Mouse (Mus musculus) activated CD4-positive, CD25-positive, alpha-beta regulatory T cell, adult 4 months (primary cell): ENCODE results near the gene Rsc1a1. TPM values are rescaled to one million over a fixed set of nuclear protein-coding genes. Genes with fewer than 3 reads are reported as not detected.
A peak's percentile ranks its signal among the peaks of the same experiment; 100 is the strongest.

Source experiments
- ATAC-seq: one replicate; pipeline ENCODE4 v1.8.0; 2017
- polyA plus RNA-seq, 2 experiments: library from polyadenylated mRNA; unstranded; fragments of 100-300 nt; shearing (Covaris generic); gene quantifications; one replicate each; pipeline ENCODE4 v1.2.1; 2017

Rsc1a1 gene
- polyA plus RNA-seq, result not detected

DNA sequence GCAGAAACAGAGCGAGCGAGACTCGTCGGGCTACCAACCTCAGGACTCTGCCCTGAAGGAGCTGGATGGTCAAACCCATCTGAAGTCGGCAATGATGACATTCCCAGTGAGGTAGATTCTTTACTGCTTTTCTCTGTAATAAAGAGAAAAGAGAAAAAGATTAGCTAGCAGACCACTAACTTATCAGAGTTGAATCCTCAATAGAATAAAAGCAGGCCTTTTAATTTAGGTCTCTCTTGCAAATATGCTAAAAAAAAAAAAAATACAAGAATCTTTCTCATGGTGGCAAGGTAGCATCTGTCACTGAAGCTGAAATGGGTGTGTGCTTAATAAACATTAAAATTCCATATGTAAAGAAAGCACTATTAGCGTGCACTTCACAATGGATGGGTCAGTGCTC lies at the start of gene Rsc1a1:
Gene Rsc1a1 (minus strand): TSS at position 101 of the 400 bp plus-strand sequence.
- no peak for ATAC-seq

DNA sequence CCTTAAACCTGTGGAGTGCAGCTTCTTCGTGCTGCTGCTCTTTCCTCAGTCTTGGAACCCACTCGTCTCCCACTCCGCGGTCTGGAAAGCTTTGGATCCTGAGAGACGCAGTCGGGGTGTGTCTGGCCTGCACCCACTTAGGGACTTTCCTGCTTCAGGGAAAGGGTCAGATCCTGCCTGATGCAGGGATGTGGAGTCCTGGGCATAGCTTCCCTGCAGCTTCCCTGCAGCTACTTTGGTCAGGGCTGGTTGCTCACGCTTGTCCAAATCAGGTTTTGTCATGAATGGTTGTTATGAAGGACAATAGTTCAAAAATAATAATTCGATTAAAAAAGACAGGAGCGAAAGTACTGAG lies 49.8 kb upstream of the Rsc1a1 start:
- peak; percentile 3 for ATAC-seq

DNA sequence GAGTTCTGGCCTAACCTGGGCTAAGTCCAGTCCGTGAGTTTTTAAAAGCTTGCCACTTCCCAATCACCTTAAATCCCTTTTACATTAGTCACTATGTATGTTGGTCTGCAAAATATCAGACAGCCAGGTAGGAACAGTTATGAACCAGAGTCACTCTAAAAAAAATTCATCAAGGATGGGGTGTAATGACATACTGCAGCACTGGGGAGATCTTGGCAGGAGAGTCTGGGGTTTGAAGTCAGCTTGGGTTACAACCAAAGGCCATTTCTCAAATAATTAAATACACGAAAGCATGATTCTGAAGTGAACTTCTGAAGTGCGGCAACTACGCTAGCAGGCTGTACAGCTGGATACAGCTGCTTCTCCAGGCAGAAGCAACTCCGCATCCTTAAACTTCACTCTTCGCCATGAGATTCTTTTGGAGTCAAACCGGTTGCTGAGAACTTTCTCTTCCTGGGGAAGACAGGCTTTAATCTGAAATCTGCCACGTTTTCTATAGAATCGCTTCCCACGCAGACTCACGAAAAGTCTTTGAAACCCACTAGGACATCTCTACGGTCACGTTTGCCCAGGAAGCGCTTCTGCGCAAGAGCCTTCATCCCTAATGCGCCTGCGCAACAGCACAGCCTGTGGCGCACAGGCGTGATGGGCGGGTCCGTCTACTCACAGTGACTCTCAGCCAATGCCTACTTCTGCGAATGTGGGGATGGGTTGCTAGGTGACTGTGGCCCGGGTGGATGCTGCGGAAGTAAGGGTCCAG lies 49.2 kb upstream of the Rsc1a1 start:
- ATAC-seq, result peak; percentile 100

DNA sequence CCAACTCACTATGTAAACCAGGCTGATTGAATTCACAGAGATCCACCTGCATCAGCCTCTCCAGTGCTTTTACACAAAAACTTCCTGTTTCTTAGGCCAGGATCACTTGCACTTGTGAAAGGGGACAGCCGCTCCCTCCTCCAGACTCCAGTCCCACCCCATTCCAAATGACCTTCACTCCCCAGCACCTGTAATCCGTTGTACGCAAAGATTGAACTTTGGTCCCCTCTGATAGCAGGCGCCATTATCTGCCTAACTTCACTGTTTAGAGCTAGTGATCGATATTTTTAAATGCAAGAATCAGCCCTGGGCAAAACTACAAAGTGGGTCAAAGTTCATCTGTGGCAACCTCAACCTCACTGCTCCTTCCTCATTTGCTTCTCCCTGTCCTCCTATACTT lies 46.4 kb upstream of the Rsc1a1 start:
- no peak for ATAC-seq

DNA sequence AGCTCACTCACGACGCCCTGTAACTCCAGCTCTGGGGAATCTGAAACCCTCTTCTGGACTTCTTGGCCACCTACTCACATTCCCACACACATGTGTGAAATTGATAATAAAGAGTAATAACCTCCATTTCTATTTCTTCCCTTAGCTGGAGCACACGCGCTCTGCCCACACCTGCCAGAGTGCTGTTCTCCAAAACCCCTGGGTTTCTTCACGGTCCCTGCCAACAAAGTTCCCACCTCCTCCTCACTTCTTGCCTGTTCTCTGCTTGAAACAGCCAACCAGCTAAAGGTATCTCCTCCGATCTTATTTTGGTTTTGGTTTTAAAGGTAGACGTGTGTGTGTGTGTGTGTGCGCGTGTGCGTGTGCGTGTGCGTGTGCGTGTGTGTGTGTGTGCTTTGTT lies 45.0 kb upstream of the Rsc1a1 start:
- no peak for ATAC-seq

- no peak for ATAC-seq
These were observed 43.9 kb upstream of the Rsc1a1 start for GRCm38 (mm10) chr4:141729266-141729665.

DNA sequence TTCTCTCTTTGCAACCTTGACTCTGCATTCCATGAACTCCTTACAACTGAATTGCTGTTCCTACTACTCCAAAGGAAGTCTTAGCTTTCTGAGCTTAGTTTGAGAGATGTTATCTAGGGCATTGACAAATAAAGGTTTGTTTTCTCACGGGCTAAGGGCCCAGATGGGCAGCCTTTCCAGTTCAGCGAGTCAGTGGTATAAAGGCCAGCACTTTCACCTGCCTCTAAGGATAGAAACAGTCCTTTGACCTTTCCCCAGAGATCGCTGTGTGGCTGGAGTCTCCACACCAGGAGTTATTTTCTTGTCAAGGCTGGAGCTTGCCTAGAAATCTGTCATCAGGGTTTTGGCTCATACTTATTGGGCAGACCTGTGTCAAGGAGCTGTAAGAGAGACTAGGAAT lies 40.3 kb upstream of the Rsc1a1 start:
- ATAC-seq, result no peak

DNA sequence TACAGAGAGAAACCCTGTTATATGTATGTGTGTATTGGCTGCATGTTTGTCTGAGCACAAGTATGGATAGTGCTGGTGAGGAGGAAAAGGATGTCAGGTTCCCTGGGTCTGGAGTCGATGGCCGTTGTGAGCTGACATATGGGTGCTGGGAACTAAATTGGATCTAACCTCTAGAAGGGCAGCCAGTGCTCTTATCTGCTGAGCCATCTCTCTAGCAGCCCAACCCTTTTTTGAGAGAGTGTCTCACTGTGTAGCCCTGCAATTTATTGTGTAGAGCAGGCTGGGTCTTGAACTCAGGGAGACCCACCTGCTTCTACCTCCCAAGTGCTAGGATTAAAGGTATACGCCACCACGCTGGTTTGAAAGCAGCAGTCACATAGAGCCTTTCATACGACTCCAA lies 39.9 kb upstream of the Rsc1a1 start:
- ATAC-seq, result no peak

- ATAC-seq, result no peak
These were observed 39.2 kb upstream of the Rsc1a1 start for GRCm38 (mm10) chr4:141724594-141724993.

- ATAC-seq, result no peak
These were observed 38.3 kb upstream of the Rsc1a1 start for GRCm38 (mm10) chr4:141723673-141724068.

- peak; percentile 83 for ATAC-seq
These were observed 37.6 kb upstream of the Rsc1a1 start, which contains the start of gene Ddi2 for GRCm38 (mm10) chr4:141722731-141723672. Gene Ddi2 (minus strand): TSS chr4:141723419.

GRCm38 (mm10) chr4:141721961-141722360 lies 36.6 kb upstream of the Rsc1a1 start:
- no peak for ATAC-seq

DNA sequence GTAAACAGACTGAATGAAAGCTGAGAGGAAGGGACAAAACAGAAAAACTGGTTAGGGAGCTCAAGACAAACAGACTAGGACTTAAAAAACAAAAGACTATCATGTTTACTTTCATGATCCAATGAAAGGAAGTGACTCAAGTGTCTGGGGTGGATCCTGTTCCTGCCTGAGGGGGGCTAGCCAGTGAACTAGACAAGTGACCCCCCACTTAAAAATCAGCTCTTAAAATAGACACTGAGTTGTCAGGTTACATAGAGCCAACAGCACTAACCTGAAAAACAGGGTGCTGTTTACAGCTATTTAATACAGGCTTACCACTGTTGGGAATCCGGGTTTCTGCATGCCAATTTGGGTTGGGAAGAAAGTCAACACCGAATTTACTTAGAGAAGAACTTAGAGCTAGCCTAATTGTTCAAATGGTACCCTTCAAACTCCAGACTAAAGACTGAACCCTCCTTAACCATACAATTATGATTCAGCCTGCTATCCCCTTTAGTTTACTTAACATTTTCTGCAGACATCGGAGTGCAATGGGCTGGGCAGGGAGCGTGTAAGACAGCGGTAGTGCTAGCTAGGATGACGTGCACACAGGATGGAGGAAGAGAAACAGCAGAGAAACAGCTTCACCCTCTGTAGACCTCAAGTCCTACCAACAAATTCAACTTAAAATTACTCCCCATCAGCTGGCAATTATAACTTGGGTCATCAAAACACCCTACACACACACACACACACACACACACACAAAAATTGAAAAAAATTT lies 35.5 kb upstream of the Rsc1a1 start:
- ATAC-seq, result peak; percentile 53

GRCm38 (mm10) chr4:141719304-141719703 lies 33.9 kb upstream of the Rsc1a1 start:
- ATAC-seq, result no peak

DNA sequence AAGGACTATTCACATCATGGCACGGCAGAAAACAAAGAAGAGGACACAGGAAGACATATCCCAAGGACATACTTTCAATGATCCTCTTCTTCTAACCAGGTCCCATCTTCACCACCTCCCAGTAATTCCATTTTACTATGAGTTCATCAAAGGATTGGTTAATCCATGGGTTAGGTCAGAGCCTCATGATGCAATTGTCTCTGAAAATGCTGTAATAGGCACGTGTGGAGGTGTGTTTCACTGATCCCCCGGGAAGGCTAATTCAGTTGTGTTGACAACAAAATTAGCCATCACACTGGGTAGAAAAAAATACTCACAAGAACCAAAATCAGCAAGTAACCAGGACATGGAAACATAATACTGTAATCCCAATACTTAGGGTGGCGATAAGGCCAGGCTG lies 32.2 kb upstream of the Rsc1a1 start:
- no peak for ATAC-seq

GRCm38 (mm10) chr4:141715027-141715426 lies 29.6 kb upstream of the Rsc1a1 start:
- no peak for ATAC-seq

DNA sequence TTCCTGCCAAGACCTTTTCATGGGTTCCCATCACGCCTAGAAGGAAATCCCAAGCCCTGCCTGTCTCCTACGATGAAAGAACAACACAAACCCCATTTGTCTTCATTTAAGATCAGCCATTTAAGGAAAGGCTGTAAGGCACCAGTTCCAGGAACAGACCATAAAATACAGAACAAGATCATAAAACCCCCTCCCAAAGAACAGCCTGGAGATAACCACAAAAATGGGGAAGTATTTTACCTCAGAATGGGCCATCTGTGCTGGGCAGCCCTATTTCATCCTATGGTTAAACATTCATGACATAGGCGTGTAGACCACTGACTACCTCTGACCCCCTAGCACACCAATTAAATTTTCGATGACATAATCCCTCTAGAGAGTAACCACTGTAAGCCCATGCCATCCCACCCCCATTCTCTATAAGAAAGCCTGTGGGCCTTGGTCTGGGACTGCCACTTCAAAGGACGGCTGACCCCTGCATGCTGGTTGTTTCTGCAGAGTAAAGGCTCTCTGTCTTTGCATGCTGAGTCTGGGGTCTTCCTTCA lies 28.3 kb upstream of the Rsc1a1 start:
- ATAC-seq, result no peak

- ATAC-seq, result no peak
These were observed 25.9 kb upstream of the Rsc1a1 start for GRCm38 (mm10) chr4:141711250-141711649.

GRCm38 (mm10) chr4:141708971-141709370 lies 23.6 kb upstream of the Rsc1a1 start:
- no peak for ATAC-seq

- no peak for ATAC-seq
These were observed 22.6 kb upstream of the Rsc1a1 start for GRCm38 (mm10) chr4:141708005-141708404.

GRCm38 (mm10) chr4:141705331-141705730 lies 19.9 kb upstream of the Rsc1a1 start:
- ATAC-seq, result no peak

DNA sequence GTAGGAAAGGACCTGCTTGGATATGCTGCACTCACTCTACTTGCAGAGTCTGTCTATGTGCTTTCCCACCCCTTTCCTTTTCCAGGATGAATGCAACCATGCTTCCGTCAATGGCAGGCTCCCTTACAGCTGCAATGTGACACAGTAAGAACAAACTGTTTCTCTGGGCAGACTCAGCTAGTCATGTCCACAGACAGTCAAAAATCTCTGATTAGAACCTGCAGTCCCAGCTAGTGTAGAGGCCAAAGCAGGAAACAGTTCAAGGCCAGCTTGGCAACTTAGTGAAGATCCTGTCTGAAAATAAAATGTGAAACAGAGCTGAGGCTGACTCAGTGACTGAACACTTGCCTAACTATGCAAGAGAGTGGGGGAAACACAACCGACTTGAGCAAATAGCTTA lies 19.2 kb upstream of the Rsc1a1 start:
- no peak for ATAC-seq

- ATAC-seq, result no peak
These were observed 9.3 kb upstream of the Rsc1a1 start for GRCm38 (mm10) chr4:141694719-141695118.
